Mouse (Mus musculus) liver, embryonic 14.5 days (tissue): ENCODE measurements around the gene Rasgrp2.

Experiments
- CTCF ChIP-seq: IDR thresholded peaks from 2 replicates; pipeline ENCODE4 v1.5.1; 2016; ENCODE audit warnings: antibody characterized with exemption, low read depth, control low read depth
- EP300 ChIP-seq: IDR thresholded peaks from 2 replicates; pipeline ENCODE4 v1.6.1; 2016; ENCODE audit warnings: antibody characterized with exemption, low read depth

GRCm38 (mm10) chr19:6464306-6465071 is 65.3 kb downstream of the Rasgrp2 start:
- TF ChIP-seq EP300 (no peak), CTCF (no peak)
